Mouse (Mus musculus) cerebellum, adult 2 months (tissue): ENCODE data around the gene Rasgef1b.

ENCODE experiments used
- CTCF ChIP-seq: fragments of 200-500 bp; IDR thresholded peaks from 2 replicates; pipeline ENCODE4 v1.5.1; 2011; ENCODE audit warnings: low read depth, mild to moderate bottlenecking, control low read depth, low read length, moderate library complexity, borderline replicate concordance; ENCODE audit not compliant: insufficient read depth
- POLR2A ChIP-seq: fragments of 200-500 bp; IDR thresholded peaks from 2 replicates; pipeline ENCODE4 v1.6.1; 2011; ENCODE audit warnings: low read length, control low read depth, borderline replicate concordance; ENCODE audit not compliant: insufficient read depth

DNA sequence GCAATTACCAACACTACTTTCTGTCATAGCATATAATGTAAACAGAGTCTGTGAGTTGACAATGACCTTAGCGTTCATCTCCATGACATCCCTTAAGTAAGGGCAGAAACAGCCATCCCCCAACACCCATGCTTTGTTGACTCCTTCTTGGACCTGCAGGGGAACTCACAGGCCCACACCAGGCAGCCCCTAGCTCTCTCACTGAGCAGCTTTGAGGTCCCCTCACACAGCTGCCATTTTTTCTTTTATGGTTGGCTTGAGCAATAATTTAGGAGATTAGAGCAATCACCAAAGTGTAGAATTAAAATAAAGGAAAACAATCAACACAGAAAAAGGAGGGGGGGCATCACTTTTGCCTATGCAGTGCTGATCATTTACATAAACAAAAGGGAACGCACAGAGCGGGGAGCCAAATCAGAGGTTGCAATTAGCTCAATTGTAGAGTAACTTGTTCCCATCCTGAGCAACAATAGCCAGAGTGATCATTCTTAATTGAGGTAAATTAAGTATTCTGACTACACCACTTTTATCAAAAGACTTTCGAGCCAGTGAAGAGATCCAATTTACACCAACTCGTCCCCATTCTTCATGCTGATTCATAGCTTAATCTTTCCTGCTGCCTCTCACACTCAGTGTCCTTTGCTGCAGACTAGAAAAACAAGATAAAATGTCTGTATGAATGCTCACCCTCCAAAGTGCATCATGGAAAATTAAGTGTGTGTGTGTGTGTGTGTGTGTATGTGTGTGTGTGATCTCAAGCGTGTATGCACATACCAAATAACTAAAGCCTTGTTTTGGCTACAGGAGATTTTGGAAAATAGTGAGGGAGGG is 184.0 kb downstream of the Rasgef1b start:
- TF ChIP-seq POLR2A (no peak), CTCF (no peak)
